Mouse (Mus musculus) heart, adult 18-20 months (tissue): ENCODE measurements around the gene Hmg20b. TPM values are rescaled to one million over a fixed set of nuclear protein-coding genes. Genes with fewer than 3 reads are reported as not detected.

Source experiments
- DNase-seq, 2 experiments: peaks; one replicate each; pipeline ENCODE4 v3.0.0; 2021 to 2022; ENCODE audit warnings: mixed read lengths in 1 of 2
- total RNA-seq, 2 experiments: library from RNA; stranded (reverse); gene quantifications; 2 replicates each; pipeline ENCODE4 v1.2.3; 2021

Hmg20b gene
- total RNA-seq, 2 experiments from 2014 or later, result 57.1 to 62.2 TPM

DNA sequence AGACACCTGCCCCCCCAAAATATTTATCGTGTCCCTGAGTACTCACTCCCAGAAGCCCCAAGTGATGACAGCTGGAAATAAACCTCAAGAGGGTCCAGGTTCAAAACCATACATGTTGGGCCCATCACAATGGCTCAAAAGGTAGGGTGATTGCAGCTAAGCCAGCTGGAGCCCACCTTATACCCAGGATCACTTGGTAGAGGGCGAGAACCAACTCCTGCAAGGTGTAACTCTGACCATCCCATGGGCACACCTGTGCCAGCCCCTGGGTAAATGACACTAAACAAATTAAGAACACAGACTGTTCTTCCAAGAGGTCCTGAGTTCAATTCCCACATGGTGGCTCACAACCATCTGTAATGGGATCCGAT, 28.9 kb upstream of the Hmg20b start:
- no peak for DNase-seq

DNA sequence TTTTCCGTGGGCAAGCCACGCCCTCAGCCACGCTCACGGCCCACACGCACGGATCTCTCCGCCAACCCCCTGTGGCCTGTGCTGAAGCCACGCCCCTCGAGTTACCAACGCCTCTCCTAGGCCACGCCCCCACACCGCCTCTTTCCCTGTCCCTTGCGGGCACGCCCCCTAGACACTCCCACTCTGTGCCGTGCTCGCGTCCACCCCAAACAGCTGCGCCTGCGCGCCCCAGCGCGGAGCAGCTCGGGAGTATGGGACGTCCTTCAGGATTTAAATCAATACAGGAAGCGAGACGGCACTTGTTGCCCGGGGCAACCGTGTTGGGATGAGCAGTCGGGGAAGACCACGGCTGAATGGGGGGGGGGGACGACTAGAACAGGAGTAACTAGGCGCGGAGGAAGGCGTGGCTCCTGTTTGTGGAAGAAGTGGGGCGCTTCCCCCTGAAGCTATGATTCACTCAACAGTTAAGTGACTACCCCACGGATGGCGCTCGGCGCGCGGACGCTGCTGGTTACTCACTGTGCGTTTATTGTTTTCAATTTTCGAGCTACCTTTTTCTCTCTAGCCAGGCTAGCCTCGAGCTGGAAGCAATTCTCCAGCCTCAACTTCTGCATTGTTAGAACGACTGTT, 28.4 kb upstream of the Hmg20b start:
- peak; percentile 100 for DNase-seq

DNA sequence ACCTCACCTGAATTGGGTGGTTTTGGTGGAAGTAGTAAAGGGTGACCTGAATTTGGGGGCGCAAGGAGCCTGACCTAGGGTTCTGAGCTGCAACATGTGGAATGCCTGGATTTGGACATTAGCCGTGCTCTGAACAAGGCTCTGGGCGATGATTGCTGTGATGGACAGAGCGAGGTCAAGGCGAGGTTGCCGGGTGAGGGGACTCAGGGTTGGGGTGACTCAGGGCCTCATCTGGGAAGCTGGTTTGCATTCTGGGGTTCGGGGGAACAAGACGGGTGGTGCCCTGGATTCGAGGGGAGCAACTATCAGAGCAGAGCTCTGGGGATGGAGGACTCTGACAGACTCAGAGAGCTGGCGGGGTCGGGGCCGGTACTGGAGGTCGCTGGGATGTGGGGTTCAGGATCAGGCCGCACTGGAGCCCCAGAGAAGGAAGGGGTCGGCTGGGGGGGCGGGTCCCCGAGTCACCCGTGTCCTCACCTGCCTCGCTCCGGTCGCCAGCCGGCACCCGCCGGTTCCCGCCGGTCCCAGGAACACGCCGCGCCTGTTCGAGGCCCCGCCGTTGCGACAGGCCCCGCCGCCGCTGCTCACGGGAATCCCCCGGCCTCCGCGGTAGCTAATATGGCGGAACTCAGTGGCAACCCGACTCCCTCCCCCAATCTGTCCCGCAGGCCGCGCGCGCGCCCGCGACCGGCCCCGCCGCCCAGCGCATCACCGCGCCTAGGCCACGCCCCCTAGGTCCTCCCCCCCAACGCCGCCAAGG, 27.7 kb upstream of the Hmg20b start, which contains the start of gene Fzr1:
Fzr1 (minus strand) TSS at position 724 of the 760 bp plus-strand sequence.
- DNase-seq, result no peak

DNA sequence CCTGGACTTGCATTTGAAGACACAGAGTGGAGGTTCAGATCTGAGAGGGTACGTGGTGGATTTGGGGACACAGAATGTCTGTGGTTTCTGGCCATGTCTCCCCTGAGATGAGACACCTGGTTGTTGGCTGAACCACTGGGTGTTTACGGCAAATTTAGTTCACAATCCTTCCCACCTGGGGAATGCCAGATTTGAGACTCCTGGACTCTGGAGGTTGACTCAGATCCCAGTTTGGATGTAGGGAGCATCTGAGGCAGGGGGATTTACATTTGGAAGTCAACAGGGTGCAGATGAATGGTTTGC, 27.0 kb upstream of the Hmg20b start:
- no peak for DNase-seq

DNA sequence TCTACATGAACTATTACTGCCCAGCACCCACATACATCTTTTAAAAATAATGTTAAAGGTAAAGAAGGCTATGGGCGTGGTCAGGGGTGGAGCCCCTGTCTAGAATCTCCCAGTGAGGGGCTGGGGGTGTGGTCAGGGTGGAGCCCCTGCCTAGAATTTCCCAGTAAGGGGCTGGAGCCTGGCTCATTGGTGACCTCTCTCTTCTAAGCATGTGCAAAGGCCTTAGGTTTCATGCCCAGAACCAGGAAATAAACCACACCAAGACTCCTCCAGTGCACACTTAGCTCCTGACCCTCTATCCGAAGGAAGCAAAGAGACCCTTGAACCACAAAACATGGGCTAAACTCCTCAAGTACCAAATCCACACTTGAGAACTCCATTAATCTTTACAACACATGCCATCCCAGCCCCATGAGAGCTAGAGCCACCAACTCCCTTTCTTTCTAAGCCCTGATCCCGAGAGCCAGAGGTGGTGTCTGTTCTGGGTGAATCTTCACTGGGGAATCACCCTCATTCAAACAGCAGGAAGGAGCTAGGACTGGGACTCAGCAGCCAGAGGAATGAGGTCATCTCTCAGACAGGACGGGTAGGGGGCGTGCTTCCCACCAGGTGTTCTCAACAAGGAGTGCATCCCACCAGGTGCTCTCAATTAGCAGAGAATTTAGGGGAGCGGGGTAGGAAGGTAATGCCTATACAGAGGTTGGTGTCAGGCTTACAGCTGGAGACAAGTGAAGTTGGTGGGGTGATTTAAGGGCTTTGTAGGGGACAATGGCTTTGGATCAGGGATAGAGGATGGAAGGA, 26.5 kb upstream of the Hmg20b start:
- no peak for DNase-seq

DNA sequence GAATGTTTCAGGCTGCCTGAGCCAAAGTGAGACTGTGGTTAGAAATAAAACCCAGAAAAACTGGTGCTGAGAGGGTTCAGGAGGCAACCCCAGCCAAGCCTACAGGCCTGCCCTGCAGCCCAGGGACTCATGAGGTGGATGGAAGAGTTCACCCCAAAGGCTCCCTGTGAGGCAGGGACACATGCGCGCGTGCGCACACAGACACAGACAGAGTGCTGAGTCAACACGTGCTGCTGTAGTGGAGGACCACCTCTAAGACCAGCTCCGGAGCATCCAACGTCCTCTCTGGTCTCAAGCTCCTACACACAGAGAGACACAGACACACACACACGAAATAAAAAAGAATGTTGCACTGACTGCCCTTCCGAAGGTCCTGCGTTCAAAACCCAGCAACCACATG, 25.0 kb upstream of the Hmg20b start:
- no peak for DNase-seq

DNA sequence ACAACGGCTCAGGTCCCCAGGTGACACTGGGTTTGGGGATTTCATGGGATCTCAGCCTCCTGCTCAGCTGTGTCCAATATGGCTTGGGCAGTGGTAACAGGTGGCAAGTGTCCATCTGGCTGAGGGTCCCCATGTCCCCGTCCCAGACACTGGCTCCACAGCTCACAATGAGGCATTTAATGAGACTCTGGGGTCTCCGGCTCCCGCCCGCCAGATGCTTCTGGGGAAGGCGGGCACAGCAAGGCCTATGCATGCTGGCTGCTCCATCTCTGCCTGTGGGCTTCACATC, 16.9 kb upstream of the Hmg20b start:
- no peak for DNase-seq

DNA sequence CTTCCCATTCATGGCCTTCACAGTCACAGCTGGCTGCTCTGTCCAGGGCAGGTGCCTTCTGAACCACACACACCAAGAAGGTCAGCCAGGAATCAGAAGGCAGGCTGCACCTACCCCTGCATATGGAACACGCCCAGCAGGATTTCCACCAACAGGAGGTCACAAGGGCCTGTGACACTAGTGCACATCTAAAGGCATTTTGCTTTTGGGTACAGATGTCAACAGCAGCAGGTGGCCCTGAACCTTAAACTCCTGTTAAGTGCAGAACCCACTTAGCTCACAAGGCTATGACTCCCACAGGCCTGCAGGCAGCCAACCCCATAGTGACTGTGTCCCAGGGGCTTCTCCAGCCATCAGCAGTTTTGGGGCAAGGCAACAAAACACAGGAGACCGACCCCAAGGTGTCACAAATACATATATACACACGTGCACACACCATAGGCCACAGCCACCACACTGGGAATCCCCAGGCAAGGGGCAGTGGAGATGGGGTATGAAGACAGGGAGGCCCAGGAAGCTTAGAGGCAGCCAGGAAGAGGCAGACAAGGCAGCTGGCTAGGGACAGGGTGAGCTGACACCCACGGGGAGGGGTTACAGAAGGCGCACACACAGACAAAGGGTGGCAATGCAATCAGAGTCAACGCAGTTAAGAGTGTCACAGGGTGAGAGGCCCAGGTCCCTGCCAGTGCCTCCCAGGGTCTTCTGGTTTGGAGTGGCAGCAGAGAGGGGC, 16.4 kb upstream of the Hmg20b start:
- DNase-seq, result no peak

DNA sequence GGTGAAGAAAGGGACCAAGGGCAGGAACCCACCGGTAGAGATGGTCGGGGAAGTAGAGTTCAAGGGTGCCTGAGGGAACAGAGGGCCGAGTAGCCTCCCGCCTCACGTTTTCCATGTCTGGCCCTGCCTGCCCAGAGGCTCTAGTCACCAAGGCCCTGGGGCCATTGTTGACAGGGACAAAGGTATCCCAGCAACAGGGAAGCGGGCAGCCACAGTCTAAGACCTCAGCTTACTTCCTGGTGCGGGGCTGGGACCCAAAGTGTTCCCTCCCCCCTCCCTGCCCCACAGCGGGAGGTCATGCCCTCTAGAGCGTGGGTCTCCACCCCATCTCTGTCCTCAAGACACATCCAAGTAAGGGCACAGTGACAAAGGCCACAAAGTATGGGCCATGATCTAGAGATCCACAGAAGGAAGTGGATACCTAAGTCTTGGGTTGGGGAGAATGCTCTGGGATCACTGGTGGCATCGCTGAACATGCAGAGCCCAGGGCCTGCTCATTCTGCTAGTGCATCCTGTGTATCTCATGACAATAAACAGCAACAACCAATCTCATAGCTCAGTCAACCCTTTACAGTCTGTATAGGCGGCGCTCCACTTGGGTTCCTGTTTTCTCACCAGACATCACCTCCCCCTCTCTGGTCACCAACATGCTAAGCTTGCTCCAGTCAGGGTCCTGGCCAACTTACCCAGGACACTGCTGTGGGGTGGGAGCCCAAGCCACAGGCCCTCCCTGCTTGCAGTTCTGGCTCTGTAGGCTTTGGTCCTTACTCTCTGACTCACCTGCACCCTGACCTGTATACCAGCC, 15.6 kb upstream of the Hmg20b start, which contains the start of gene 4930404N11Rik:
4930404N11Rik (minus strand) TSS at position 145 of the 805 bp plus-strand sequence.
- DNase-seq, result no peak

DNA sequence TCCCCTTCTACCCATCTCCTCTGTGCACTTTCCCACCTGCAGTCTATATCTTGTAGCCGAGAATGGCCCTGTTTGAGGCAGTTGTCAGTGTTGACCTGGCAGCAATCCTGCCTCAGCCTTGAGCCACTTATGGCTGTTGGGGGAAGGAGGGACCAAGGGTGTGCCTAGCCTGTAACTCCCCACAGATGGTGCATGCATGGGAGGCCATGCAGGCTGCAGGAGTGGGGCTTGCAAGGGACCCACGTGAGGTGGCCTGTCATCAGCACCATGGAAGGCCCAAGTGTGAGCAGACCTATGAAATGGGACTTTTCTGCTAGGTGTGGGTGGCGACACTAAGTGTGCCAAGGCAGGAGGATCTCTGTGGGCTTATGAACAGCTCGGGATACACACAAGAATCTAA, 14.8 kb upstream of the Hmg20b start:
- DNase-seq, result no peak

DNA sequence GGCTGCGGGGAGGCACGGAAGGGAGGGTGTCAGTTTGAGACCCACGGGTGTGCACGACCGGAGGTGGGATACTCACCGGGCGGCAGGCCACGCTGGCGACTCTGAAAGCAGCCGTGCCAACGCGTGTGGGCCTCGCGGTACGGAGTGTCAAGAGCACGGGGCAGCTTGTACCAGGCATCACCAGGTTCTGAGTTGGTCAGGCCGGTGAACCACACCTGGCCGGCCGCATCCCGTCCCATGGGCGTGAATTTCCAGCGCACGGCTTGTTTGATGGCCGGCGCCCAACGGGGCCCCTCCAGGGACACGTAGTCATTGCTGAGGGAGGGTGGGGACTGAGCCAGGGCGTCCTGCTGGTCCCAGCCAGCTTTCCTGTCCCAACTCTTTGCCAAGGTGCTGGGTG, 14.4 kb upstream of the Hmg20b start:
- peak in 1 of 2 experiments; percentile 60 for DNase-seq

DNA sequence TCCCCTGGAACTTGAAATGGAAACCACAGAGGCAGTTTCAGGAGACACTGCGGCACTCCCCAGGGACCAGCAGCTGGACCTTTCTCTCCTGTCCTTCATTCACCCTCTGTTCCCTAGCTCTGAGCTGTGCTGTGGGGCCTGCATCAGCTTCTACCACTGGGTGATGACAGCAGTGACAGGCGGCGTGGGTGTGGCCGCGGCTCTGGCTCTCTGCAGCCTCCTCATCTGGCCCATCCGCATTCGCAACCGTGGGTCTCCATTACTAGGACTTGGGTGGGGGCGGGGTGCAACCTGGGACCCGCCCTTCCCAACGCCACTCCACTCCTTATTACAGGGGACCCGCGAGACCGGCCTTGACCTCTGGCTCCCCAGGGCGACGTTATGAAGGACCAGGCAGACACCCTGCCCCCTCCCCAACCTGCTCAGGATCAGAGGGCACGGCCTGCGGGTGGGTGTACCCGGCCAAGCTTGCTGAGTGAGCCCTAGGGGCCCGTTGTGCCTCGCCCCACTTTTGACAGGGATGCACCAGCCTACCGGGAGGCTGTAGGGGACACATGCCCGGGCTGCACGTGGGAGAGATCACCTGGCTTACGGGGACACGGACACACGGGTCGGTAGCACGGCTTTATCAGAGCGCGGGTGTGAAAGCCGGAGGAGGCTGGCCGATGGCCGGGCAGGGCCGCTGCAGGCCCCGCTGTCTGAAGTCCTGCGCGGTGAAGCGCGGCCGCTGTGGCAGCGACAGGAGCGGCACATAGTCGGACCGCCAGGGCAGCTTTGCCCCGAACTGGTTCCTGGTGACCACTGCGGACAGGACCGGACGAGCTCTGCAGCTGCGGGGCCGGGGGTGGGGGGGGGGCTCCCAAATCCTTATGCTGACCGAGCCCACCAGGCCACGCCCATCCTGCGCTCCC, 13.4 kb upstream of the Hmg20b start:
- peak; percentile 55 to 68 for DNase-seq

DNA sequence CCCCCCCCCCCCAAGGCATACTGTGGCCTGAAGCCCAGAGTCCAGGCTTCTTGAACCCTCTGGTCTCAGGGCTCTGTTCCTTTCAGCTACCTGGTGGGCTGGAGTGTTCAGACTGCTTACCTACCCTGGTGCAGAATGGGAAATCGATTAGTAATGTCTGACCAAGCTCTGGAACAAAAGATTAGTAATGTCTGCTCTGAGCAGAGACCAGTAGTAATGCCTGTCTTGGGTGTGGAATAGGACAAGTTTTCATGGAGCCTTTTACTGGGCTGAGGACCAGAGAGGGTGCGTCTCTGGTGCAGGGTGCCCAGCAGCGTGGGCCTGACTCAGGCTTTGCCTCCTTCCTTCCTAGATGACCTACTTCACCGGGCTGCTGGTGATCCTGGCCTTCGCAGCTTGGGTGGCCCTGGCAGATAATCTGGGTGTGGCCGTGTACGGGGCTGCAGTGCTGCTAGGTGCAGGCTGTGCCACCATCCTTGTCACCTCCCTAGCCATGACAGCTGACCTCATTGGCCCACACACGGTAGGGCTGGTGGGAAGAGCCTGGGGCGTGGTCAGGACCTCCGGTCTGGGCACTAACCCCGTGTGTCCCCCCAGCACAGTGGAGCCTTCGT, 12.2 kb upstream of the Hmg20b start:
- no peak for DNase-seq

DNA sequence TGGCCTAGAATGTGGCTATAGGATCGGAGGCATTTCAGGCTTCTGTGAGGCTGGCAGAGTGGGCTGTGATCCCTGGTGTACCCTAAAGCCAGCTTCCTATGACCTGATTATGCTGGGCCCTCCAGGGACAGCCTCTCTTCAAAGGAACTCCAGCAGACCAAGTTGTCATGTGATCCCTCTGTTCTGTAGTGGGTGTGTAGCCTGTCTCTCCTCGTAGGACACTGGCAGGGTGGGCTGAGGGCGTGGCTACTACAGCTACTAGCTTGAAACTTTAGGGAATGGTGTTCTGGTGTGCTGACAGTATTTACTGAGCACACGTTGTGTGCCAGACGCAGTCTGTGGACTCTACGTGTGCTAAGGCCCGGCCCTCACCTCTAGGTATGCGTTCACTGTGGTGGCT, 10.4 kb upstream of the Hmg20b start:
- DNase-seq, result no peak

DNA sequence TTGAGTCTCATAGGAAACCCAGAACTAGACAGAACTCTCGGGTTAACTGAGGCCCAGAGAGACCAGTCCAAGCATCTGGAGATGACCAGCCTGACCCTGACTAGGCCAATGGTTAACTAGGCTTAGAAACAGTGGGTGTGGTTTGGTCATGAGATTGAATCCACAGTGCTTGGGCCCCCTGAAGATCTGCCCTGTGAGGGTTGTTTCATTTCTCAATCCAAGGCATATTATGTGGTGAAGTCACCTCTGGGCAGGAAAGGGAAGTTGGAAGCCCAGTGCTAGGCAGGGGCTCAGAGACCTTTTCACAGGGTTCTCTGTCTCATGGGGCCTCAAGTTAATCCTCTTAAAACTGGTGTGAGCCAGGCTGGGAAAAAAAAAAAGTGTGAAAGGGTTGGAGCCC, 8.6 kb upstream of the Hmg20b start:
- no peak for DNase-seq

DNA sequence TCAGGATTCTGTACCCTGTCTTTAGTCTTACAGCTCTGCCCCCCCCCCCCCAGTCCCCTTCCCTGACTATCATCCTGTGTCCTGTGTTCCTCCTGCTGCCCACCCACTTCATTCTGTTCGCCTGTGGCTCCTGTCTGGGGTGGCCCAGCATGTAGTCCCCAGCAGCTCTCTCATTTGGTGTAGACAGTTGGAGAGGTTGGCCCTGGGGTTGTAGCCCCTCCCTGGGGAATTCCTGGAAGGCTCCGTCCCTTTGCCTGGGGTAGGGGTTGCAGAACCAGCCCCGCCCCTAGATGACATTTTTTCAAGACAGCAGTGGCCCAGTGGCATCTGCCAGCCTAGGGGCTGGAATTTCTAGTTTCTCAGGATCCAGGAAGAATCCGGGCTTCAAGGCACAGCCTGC, 7.9 kb upstream of the Hmg20b start:
- no peak for DNase-seq

DNA sequence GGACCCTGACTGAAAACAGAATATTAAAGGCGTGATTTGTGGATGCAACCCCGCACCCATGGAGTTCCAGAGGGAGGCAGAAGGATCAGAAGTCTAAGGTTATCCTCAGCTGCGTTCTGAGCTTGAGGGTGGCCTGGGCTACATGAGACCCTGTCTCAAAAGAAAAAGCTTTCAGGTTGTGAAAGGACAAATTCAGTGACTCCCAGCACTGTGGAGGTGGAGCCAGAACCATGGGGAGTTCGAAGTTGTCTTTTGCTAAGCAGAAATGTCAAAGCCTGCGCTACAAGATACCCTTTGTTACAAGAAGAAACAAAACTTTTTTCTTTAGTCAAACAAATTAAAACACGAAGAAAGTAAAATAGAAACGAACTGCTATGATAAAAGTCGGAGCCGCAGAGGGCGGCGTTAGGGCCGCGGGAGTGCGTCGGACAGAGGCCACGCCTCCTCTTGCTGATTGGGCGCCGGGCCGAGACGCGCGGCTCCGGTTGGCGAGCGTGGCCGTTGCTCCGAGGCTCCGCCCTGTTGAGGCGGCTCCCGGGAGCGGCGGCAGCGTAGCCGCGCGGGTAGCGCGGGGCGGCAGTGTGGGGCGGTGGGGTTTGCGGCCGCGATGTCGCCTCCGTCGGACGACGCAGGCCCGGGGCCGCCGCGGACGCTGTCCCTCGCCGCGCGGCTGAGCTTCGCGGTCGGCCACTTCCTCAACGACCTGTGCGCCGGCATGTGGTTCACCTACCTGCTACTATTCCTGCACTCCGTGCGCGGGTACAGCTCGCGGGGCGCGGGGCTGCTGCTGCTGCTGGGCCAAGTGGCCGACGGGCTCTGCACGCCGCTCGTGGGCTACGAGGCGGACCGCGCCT, 6.9 kb upstream of the Hmg20b start, which contains the start of gene Mfsd12:
Mfsd12 (plus strand) TSS at position 501 of the 854 bp plus-strand sequence.
- DNase-seq, result peak; percentile 94 to 95

DNA sequence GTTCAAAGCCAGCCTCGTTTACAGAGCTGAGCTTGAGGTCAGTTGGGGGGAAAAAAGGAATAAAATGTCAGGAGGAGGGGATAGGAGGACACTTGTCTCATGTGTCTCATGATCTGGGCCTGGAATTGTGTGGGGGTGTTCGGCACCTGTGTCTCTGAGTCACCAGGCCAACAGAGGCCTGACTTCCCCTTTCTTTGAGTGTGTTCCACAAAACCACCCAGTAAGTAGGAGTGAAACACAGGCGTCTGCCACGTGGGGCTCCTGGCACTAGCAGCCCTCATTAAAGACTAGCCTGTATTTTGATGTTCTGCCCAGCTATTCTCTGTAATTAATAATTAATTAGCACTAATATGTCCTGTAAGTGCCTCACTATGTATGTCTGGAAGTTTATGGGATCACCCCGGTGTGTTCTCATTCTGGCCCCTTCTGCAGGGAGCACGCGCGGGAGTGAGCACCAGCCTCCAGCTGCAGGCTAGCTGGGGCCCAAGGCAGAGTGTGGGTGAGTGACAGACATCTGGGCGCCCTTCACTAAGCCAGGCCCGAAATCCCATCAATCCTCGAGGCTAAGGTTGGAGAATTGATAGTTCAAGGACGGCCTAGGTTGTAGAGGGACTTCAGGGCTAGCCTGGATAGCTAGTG, 6.2 kb upstream of the Hmg20b start:
- DNase-seq, result peak in 1 of 2 experiments; percentile 30

DNA sequence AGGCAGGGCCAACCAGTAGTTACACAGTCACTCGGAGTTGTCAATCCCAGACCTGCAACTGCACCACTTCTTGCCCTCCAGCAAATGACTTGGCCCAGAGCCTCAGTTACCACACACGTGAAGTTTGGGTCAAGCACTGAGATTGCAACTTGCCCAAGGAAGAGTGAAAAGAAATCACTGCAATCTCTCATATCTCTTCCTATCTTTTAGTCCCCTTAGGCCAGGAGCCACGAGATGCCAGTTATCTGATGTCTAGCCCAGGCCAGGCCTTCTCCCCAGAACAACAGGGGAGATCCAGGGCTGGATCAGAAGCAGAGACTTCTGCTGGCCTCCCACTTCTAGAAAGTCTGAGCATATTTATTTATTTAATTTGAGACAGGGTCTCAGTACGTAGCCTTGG, 5.3 kb upstream of the Hmg20b start:
- DNase-seq, result no peak
